Mouse (Mus musculus) C2C12 (cell line): ENCODE measurements around the gene Kpna7.

ENCODE experiments used
- CTCF ChIP-seq: IDR thresholded peaks from one replicate; pipeline ENCODE4 v1.5.1; 2011; ENCODE audit not compliant: control insufficient read depth, insufficient read depth, insufficient read length
- MYOD1 ChIP-seq: IDR thresholded peaks from one replicate; pipeline ENCODE4 v1.6.1; 2011; ENCODE audit warnings: low read depth; ENCODE audit not compliant: control insufficient read depth, insufficient read length
- USF1 ChIP-seq: IDR thresholded peaks from one replicate; pipeline ENCODE4 v1.6.1; 2011; ENCODE audit warnings: low read depth, mild to moderate bottlenecking, control low read depth, moderate library complexity

GRCm38 (mm10) chr5:145064765-145065340 lies 19.0 kb downstream of the Kpna7 start:
- TF ChIP-seq CTCF (no peak), USF1 (no peak), MYOD1 (no peak)
